Mouse (Mus musculus): Measurements from ENCODE around the gene Errfi1.
"Not testable (repeated sequence)": the region's sequence is repeated elsewhere in the genome, so short reads cannot be mapped to it uniquely, and the experiment has no call there.

Gene Errfi1

DNA sequence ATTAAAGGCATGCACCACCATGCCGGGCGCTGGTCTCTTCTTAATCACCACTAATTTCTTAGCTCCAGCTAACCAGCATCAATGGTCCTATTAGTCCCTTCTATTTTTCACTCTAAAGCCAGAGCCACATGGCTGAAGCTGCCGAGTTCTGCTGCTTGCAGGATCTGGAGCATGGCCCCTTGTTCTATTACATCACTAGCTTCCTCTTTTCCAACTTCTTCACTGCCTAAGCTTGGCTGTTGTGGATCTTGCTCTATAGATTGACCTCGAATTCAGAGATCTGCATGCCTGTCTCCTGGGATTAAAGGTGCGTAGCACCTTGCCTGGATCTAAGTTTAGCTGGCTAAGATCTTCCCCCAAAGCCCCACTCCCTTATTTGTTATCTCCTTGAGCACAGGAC lies 28.9 kb downstream of the Errfi1 start:
- DNase-seq (ENCODE audit: low spot score) = no peak

DNA sequence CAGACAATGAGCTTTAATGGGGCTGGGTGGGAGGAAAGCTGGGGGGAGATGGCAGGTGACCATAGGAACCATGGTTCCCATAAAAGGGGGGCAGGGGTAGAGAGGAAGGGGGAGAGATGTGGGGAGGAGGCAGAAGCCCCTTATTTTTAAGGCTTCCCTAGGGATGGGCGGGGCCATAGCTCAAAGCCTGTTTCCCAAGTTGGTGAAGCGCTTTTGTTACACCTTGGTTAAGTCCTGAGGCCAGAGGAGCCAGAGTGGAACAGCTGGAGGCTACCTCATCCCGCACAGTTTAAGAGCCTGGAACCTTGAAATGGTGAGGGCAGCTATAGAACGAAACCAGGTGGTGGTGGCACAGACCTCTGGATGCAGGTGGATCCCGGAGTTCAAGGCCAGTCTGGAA lies 34.2 kb downstream of the Errfi1 start:
- no peak for DNase-seq (ENCODE audit: low spot score)

DNA sequence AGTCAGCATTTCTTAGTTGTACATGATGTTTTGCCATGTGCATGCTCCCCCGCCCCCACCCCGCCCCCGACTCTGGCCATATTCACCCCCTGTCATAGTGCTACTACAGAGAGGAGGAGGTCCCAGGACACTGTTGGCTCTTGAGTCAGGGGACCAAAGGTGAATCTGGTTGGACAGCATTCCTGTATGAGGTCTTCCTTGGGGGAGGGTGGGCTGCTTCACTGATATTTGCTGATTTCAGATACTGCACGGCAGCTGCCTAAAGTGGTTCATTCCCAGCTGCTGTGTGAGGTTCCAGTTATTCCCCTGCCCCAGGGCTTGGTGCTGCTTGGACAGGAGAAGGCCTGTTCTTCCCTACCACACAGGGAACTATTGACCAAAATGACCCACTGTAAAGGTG lies 34.8 kb downstream of the Errfi1 start:
- DNase-seq (ENCODE audit: low spot score) = no peak

DNA sequence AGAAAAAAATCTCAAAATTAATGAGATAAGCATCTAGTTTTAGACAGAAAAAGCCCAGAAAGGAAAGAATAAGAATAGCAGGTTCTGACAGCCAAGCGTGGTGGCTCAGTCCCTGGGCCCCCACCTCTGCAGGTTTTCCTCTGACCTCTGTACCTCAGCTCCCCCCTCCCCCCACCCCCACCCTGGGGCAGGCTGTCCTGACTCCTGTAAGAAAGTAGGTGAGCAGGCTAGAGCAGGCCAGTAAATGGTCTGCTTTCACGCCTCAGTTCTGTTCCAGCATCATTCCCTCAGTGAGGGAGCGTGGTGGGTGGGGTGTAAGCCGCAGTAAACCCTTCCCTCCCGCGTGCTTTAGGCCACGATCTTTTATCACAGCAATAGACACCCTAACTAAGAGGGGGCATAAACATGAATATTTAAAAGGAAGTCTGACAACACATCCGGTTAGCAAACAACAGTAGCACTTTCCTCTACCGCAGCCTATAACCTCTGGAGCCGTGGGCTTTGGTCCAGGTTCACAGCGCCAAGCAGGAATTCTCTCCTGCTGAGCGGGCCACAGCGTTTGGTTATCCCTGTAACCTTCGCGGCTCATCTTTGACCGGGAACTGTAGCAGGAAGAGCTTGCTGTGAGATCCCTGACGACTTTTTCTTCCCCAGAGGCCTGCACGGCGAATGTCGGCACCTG lies 35.7 kb downstream of the Errfi1 start:
- DNase-seq (ENCODE audit: low spot score) = no peak

DNA sequence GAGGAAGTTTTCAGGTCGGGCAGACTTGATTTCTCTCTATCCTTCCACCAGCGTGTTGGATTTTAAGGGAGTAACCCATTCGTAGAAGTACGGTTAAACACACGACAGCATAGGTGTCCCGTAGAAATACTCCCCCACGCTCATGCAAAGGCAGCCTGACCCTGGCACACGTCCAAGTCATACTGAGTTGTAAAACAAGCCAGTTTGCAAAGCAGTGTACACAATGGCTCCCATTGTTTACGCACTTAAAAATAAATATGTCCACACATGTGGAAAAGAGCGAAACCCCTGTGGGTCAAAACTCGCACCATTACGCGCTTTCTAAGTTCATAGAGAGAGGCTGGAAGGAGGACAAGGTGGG lies 36.2 kb downstream of the Errfi1 start:
- DNase-seq (ENCODE audit: low spot score) = no peak

DNA sequence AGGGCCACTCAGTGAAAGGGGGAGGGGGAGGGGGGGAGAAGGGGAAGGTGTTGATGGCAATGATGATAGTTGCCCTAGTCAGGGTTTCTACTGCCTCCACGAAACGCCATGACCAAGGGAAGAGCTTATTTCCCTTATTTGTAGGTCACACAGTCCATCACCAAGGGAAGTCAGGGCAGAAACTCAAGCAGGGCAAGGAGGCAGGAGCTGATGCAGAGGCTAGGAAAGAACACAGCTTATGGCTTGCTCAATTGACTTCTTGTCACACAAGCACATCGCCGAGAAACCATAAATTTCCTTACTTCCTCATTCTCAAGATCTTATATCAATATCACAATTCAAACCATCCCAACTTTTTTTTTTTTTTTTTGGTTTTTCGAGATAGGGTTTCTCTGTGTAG lies 37.6 kb downstream of the Errfi1 start:
- no peak for DNase-seq (ENCODE audit: low spot score)

DNA sequence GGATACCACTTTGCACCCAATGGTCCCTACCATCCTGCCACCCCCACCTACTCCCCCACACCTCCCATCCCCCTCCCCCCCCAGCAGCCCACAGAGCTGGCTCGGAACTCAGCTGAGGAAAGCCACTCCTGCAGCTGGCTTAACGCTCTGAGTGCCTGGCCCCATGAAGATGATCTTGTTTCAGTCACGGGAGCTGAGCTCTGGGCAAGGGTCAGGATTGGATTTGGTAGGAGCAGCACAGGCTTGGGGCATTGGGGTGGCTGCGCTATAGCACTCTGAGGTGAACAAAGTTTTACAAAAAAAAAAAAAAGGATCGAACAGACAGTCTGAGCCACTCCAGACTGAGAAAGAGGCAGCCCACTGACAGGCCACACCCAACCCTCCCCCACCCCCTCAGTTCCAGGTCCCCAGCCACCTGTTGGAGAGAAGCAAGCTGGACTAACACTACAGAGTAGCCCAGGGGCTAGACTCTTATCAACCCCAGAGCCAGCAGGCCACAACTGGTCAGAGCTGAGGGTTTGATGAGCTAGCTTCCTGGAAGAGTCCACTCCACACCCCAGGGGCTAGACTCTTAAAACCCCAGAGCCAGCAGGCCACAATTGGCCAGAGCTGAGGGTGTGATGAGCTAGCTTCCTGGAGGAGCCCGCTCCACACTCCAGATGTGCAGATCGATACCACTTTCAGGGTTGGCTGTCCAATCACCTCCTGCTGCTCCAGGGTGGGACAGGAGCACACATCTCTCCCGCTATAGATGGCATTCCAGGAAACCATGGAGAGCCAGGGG lies 41.2 kb downstream of the Errfi1 start:
- DNase-seq (ENCODE audit: low spot score) = no peak

DNA sequence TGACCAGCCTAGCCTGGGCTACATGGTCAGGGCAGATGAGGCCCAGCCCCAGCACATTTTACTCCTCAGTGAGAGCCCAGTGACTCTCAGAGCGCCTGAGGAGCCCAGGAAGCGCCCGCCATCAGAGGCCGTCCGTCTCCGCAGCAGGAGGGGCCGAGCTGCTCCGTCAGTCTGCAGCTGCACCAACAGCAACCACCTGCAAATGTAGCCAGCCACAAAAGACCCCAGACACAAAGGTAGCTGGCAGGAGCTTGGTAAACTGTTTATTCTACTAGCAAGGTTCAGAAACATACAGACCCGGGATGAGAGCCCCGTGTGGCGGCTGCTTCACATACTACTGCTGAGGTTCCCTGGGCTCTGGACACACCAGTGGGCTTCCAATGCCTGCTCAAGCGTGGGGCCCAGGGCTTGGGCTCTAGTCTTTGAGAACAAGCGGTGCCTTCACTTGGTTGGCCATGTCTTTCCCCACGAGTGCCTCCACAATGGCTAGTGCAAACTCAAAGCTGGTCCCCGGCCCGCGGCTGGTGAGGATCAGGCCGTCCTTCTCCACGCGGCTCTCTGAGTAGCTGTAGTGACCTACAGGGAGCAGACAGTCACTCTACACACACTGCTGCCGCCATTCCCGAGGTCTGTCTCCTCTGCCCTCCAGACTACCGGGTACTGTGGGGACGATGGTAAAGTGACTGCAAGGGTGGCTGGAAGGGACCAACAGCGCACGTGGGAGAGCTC lies 43.3 kb downstream of the Errfi1 start:
- DNase-seq (ENCODE audit: low spot score) = no peak

DNA sequence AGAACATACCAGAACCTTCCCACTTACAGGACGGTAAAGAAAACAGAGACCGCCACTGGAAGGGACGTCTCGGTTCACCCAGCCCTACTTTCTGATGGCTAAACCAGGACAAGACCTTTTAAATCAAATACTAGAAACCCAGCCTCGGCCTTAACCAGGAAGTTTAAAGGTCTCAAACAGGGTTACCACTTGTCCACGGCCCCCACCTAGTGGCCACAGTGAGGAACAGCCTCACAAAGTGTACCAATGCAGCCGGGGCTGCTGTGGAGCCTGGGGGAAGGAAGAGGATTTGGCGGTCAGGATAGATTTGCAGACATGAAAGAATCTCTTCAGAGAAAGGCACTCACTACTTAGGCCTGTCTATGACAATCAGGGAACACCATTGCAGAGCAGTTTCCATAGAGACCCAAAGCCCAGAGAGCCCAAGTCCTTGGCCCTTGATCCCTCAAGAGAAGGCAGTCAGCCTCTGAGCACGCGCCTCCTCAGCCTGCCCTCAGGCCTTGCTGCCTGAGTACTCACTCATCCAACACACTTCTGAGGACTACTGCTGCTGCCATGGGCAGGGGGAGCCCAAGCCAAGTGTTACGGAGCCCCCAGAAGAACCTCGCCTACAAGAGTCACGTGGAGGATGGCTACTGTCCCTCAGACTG lies 45.1 kb downstream of the Errfi1 start:
- peak; percentile 50 for DNase-seq (ENCODE audit: low spot score)

DNA sequence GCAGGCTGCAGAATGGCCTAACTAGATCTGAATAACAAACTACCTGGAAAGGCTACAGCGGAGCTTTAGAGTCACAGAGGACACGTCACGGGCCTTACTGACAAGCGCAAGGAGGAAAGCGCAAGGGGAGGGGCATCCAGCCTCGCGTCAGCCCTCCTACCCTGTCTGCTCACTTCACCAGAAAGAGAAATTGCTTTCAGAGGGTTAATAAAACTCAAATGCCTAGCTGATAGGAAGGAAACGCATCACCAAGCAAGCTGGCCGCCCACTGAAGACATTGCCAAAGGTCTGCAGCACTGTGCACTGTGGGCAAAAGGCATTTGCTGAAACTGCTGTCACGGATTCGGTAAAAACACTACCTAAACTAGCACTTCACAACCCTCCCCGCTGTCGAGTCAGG lies 46.8 kb downstream of the Errfi1 start:
- no peak for DNase-seq (ENCODE audit: low spot score)

DNA sequence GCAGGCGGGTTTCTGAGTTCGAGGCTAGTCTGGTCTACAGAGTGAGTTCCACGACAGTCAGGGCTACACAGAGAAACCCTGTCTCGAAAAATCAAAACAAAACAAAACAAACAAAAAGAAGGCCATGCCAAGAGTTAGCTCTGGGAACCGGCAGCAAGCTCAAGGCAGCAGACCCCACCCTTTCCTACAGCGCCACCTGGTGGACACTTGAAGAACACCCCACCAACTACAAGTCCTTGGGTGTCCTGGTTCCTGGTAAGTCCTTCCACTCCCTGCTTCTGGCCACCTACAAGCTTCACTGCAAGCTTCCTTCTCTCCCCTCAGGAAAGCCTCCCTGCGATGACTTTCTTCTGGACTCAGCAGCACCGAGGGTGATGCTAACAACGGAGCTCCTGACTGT lies 47.9 kb downstream of the Errfi1 start:
- peak; percentile 52 for DNase-seq (ENCODE audit: low spot score)

DNA sequence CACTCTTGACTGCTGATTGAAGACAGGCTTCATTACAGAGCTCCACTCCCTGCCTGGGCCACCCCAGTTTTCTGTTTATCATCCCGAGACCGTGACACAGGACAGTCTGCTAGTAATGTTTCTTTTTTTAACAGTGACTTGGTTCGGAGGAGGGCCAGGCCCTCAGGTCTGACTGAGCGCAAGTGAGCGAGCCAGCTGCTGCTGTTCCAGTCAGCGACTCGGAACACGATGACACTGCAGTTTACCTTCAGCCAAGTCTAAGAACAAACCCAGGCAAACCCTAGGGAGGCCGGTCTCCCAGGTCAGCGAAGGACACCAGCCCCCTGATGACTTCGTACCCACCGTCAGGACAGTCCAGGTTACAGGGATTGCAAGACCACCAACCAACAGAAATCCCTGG lies 48.3 kb downstream of the Errfi1 start:
- DNase-seq (ENCODE audit: low spot score) = no peak

DNA sequence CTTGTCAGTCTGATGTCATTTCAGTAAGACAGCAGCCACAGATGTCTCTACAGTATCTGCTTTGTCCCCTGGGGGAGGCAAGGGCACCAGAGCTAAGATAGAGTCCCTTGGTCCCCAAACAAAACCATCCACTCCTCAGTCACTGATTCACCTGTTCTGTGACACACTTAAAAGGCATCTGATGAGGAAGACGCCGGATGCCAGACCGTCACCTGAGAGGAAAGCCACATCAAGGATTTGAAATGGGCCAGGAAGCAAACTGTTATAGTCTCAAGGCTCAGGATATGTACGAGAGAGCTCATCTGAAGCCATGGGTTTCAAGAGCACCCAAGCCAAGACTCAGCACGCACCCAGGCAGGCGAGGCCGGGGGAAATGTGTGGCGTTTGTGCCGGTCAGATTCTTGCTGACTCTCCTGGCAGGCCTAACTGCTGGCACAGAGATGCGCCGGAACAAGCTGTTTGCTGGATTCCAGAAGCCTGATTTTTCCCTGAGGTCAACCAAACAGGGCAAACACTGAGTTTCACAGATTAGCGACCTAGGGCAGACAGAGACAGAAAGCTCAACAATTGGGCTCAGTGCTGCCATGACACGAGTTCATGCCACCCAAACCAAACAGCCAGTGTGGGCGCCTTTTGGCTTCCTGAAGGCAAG lies 49.5 kb downstream of the Errfi1 start:
- DNase-seq (ENCODE audit: low spot score) = no peak

DNA sequence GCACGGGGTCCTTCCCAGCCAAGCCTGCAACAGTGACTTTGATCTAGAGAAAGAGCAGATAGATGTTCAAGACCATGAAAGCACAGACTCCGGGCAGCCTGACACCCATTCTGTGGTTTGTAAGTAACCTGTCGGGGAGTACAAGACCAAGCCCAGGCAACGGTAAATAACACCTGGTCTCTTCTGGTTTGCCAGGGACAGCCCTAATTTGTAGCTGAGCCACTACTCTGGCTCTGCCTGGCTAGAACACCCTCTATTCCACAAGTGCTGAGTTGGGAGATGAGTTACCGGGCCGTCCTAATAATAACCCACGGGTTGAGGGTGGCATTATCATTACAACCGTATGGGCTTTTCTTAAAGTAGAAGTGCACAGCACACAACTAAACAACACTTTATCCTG lies 53.4 kb downstream of the Errfi1 start:
- DNase-seq (ENCODE audit: low spot score) = no peak

DNA sequence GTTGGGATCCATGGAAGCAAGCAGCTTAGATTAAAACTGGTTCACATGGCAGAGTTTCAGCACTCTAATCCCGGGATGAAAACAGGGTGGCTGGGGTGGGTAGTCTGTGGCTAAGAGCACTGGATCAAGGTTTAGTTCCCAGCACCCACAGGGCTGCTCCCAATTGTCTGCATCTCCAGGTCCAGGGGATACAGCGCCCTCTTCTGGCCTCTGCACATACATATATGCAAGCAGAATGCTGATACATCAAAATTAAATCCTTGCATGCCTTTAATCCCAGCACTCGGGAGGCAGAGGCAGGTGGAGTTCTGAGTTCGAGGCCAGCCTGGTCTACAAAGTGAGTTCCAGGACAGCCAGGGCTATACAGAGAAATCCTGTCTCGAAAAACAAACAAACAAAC lies 54.8 kb downstream of the Errfi1 start:
- not testable (repeated sequence) for DNase-seq (ENCODE audit: low spot score)

DNA sequence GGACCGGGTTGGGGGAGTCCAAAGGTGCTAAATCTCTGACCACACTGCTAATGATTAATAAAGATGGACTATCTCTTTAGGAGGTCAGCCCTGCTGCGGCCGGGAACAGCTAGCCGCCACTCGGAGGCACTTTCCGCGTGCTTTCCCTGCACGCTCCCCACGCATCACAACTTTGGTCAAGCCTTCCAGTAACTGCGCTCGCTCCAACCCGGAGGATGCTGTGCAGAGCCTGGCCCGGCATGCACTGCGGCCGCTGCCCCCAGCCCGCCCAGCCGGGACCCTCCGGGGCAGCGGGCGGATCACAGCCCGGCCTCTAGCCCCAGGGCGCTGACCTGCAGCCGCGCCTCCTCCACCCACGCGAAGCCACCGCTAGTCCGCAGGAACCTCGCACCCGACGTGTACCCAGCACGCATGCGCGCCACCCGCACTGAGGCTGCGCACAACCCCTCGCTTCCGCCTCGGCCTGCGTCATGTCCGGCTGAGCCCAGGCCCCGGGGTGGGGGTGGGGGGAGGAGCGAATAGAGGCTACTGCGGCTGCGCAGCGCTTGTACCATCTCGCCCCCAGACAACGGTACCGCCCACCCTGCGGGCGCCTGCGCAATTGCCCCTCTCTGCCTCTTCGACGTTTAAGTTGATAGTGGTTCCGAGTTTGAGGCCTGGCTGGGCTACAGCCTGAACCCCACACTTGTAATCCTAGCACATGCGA lies 55.9 kb downstream of the Errfi1 start:
- peak; percentile 98 for DNase-seq (ENCODE audit: low spot score)

DNA sequence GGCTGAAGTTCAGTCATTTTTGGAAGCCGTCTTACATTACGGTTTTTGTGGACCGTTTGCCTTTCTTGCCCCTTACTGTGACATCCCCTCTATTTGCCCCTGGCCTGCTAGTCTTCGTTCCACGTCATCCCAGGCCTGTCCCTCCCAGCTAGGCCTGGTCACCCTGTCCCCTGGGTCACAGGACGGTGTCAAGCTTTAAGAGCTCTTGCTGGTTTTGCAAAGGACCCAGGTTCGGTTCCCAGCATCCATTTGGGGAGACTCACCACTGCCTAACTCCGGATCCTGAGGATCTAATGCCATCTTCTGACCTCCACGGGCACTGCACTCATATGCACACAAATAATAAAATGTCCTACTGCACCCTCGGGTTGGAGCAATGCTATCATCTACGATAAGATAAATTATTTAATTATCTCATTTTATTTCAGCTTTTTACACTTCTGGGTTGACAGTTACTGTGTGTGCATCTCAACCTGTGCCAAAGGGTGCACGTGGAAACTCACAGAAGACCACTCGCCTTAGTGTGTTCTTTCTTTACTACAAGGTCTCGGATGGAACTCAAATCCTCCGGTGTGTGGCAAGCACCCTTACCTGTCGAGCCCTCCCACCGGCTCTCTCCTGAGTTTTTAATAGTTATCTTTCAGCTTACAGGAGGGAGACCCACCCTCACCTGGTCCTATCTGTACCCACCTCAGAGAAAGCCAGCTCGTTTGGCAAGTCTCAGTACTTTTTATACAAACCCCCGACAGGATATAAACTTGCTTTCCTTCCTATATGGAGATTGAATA lies 56.6 kb downstream of the Errfi1 start:
- DNase-seq (ENCODE audit: low spot score) = no peak

DNA sequence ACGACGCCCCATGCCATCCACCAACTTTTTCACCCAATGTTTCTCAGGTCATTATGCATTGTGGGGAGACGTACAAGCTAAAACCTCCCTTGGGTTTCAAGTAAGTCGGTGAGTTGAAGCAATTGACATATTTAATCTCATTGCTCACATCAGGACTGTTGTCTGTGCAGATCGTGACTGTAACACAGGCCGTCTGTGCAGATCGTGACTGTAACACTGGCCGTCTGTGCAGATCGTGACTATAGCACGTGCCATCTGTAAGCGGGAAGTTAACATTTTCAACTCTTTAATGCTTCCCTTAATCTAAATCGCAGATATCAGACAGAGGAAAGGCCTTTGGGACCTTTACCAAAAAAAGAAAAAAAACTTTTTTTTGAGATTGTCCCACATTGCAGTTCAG lies 60.0 kb downstream of the Errfi1 start:
- no peak for DNase-seq (ENCODE audit: low spot score)

DNA sequence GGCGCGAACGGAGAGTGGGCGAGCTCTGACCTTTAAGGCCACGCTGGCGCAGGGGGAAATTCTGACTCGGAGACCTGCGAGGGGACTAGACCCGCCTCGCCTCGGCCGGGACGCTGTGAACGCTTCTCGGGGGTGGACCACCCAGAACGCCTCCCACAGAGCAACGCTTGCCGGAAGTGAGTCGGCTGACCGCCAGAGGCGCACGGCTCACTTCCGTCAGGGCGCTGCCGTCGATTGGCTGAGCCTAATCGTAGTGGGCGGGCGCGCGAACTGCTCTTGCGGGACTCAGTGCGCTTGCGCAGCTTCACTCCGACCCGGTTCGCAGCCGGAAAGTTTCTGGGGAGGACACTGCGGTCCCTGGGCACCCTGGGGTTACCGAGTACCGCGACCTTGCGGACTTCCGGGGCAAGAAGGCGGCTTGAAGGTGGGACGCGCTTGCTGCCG lies 60.6 kb downstream of the Errfi1 start, which contains the start of the genes Park7 and Tnfrsf9:
TSS of gene Park7 (minus strand) at position 148 of the 444 bp plus-strand sequence.
TSS of gene Tnfrsf9 (plus strand) at position 273 of the 444 bp plus-strand sequence.
- peak; percentile 94 for DNase-seq (ENCODE audit: low spot score)

DNA sequence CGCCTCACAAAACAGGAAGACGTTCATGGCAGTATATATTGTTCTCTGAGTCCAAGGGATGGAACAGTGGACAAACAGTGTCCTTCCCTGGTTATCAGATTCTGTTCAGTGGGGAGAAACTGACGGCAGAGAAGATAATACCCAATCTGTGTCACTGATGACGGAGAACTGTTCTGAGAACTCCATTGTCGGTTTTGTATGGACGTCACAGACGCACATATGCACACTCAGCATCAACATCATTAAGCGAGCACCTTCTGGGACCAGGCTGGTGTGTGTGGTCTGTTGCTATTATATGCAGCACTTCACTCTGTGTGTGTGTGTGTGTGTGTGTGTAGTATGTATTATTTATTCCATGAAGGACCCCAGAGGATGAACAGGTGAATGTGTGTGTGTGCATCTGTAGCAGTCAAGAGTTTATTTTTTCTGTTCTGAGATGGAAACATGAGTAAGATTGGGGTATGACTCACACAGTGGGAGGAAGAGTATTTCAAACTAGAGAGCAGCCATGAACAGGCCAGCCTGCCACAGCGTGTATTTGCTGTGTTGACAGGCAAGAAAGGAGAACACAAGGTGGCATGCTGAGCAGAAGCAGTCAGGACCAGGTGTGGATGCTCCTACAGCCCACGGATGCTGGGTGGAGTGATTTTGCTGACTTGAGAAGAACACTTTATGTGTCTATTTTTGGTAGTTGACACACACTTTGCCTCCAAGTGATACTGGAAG lies 61.6 kb downstream of the Errfi1 start:
- DNase-seq (ENCODE audit: low spot score) = no peak
